Mouse (Mus musculus) ES-CJ7 (cell line): Measurements from ENCODE around the gene Cbx8.
A peak's percentile ranks its signal among the peaks of the same experiment; 100 is the strongest.

Experiments used
- DNase-seq: peaks from one replicate; pipeline ENCODE4 v3.0.0; 2011; ENCODE audit warnings: low read depth, low spot score

Gene Cbx8

DNA sequence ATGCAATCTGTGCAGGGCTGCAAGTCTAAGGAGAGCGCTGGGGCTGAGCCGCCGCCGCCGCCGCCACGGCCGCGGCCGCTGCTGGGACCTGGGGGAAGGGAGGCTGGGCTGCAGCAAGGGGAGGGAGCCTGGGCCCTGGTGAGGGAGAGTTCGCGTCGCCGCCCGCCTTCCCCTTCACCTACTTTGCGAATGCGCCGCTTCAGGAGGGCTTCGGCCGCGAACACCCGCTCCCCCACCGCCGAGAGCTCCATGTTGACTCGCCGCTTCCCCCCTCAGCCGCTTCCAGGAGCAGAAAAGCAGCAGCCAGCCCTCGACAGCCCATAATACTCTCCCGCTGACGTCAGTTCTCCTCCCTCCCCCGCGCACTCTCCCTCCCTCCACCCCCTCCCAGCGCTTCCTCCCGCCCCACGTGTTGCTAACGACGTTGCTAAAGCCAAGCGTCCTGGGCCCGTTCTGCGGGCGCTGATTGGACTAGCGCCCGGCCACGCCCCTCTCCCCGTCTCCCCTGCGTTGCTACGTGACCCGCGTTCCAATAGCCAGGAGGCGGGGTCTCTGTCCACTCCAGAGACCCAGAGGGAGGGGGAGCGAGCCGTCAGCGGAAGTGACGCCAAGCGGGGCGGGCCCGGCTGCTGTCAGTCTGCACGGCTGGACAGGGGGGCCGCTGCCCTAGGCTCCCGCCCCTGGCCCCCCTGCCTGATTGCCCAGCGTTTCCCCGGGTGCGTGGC is at the start of gene Cbx8:
Cbx8 (minus strand) TSS at position 370 of the 725 bp plus-strand sequence.
- peak; percentile 100 for DNase-seq

- no peak for DNase-seq
Measured at GRCm38 (mm10) chr11:119090076-119090960, 49.5 kb upstream of the Cbx8 start.

GRCm38 (mm10) chr11:119089235-119090075 is 48.7 kb upstream of the Cbx8 start:
- DNase-seq: peak; percentile 28

- DNase-seq: peak; percentile 52
Measured at GRCm38 (mm10) chr11:119088391-119089234, 47.8 kb upstream of the Cbx8 start.

DNA sequence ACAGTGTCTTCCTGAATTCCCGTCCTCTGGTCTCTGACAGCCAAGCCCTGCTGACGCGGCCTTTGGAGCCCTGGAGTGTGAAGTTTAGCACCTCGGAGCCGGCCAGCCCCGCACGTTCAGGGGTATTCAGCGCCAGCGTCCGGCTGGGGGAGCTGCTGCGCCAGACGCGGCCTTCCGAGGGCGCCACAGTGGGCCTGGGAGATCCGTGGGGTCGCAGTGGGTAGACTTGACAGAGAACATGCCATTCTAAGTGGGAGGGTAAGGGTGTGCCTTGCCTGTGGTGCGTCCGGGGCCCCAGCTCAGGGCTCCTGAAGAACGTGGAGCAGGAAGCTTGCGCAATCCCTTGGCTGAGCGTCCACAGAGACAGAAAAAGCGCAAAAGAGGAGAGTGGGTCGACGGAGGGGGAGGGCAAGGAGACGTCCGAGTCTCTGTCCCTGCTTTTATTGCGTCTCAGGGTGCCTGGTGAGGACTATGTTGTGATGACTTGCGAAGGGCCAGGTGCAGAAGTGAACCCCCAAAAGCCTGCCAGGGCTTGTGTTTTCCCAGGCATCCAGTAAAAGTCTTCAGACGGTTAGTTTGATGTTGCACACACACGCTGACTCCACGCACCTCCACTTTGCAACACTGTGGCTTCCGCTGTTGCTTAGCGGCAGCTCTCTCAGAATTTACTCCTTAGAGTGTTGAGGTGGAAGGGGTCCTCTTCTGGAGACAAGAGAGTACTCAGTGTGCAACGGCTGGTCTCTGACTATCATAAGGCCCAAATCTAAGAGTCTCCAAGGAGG is 46.7 kb upstream of the Cbx8 start:
- DNase-seq: peak; percentile 55

GRCm38 (mm10) chr11:119086144-119086971 is 45.6 kb upstream of the Cbx8 start, which contains the start of gene Cbx4:
Gene Cbx4 (minus strand): TSS chr11:119086221.
- DNase-seq: peak; percentile 93

- peak; percentile 86 for DNase-seq
Measured at GRCm38 (mm10) chr11:119085279-119086062, 44.7 kb upstream of the Cbx8 start.

DNA sequence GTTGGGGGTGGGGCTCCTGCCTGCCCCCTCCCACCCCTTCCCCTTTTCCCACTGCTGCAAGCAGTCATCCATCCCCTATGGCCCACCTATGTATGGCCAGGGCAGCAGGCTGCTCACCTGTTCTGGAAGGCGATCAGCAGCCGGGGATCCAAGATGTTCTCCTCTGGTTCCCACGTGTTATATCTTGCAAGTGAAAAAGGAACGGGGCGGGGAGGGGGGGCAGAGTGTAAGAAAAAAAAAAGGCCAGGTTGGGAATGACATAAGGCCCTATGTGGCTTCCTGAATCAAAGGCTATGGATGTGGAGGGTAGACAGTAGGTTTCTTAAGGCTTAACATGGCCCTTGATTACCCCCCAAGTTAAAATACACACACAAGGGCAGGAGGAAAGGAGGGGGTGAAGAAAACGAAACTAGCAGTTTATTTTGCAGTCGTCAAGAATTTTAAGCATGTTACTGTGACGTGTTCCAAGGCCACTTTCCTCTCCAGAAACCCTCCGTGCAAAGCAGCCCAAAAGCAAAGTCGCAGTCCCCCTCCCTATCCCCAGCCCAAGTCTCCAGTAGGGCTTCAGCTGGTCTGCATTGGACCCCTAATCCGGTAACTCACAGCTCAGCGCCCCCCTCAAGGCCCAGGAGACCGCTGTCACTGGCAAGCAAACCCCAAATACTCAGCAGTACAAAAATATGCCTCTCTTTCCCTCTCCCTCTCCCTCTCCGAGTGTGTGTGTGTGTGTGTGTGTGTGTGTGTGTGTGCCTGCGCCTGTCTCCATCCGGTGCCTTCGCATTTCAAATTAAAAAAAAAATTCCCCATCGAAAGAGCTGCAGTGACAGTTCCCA is 43.9 kb upstream of the Cbx8 start:
- peak; percentile 31 for DNase-seq

DNA sequence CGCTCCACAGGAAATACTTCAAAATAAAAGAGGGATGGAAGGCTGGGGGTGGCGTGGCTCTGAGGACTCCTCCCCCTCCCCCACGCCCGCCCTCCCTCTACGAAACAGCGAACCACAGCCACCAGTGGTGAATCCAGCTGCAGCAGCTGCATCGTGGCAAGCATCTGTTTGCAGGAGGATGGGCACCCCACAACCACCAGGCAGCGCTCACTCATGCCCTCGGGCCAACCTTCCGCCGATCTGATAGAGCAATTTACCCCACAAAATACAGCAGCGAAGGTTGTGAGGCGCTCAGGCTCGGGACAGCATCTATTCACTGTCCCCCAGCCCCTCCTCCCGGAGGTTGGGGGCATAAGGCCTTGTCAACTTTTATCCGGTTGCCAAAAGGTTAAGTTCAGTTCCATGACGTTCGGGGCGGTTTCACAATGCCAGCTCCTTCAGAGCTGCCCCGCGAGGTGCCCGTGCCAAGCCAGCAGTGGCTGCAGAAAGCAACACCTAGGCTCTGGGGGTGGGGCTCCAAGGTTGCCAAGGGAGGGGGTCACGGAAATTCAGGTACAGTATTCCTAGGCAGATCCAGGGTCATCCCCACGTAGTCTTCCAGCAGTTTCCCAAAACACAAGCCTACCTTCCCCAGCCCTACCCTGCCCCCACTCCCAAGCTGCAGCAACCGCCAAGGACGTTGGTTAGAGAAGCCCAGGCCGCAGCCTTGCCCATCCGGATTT is 43.1 kb upstream of the Cbx8 start:
- peak; percentile 53 for DNase-seq

- peak; percentile 78 for DNase-seq
Measured at GRCm38 (mm10) chr11:119082638-119083599, 42.1 kb upstream of the Cbx8 start.

- no peak for DNase-seq
Measured at GRCm38 (mm10) chr11:119081839-119082637, 41.3 kb upstream of the Cbx8 start.

GRCm38 (mm10) chr11:119081148-119081838 is 40.5 kb upstream of the Cbx8 start:
- no peak for DNase-seq

DNA sequence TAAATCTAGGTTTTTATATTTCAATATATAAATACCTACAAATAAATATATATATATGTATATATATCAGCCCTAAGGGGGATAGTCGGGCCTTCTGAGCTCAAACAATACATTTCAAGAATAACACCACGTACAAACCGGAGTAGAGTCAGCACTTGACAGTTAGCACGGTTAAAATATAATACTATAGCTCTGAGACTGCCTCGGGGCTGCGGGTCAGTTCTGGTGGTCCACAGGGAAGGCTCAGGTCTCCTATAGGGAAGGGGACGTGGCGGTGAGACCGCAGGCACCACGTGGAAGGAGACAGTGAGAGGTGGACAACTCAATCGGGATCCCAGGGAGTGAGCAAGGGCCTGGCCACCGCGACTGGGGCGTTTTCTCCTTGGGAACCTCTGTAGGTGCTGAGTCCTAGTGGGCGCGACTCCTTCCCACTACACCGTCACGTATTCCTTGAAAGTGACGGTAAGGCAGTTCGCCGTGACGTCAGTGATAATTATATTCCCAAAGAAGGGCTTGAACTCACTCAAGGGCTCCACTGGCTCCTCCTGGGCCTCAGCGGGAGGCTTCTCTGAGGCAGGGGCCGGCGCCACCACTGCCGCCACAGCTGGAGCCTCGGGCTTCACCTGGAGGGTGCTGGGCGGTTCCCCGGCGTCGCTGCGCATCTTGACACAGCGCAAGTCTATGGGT is 39.8 kb upstream of the Cbx8 start:
- DNase-seq: no peak

DNA sequence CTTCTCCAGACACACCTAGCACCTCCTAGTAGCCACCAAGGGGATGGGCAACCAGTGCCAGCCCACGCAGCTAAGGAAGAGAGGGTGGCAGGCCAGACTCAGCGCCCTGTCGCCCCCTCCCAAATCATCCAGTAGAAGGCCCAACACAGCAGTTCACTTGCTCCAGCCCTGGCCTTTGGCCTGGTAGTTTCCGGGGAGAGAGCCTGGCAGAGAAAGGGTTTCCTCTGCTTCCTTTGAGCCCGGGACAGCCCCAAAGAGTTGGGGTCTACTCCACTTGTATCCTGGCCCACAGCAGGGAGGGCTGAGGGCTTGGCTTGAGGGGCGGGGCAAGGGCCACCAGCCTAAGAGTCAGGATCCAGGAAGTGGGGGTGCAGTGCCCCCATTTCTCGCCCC is 38.7 kb upstream of the Cbx8 start:
- DNase-seq: no peak
